Mouse (Mus musculus) midbrain, embryonic 10.5 days (tissue): ENCODE results near the gene Stk11ip. TPM values are rescaled to one million over a fixed set of nuclear protein-coding genes. Genes with fewer than 3 reads are reported as not detected.

Experiments
- DNase-seq: peaks from one replicate; pipeline ENCODE4 v3.0.0-alpha.2; 2017; ENCODE audit warnings: low spot score
- H3K27ac ChIP-seq: fragments of 300-500 bp; sonication (generic); replicated peaks from 2 replicates; pipeline ENCODE4 v1.5.1; 2016; ENCODE audit warnings: mild to moderate bottlenecking
- H3K27me3 ChIP-seq: fragments of 300-500 bp; sonication (generic); 2 replicates; pipeline ENCODE4 v1.6.1; 2016; ENCODE audit warnings: low read depth, mild to moderate bottlenecking; ENCODE audit not compliant: poor library complexity, severe bottlenecking
- H3K36me3 ChIP-seq: fragments of 300-500 bp; sonication (generic); 2 replicates; pipeline ENCODE4 v1.6.1; 2016; ENCODE audit warnings: mild to moderate bottlenecking, moderate library complexity
- H3K4me1 ChIP-seq: fragments of 300-500 bp; sonication (generic); 2 replicates; pipeline ENCODE4 v1.6.1; 2016
- H3K4me3 ChIP-seq: fragments of 300-500 bp; sonication (generic); 2 replicates; pipeline ENCODE4 v1.5.1; 2016; ENCODE audit warnings: mild to moderate bottlenecking, moderate library complexity
- H3K9me3 ChIP-seq: fragments of 300-500 bp; sonication (generic); replicated peaks from 2 replicates; pipeline ENCODE4 v1.6.1; 2016; ENCODE audit warnings: mild to moderate bottlenecking
- WGBS: fragments of 180-500 bp; shearing (Covaris S2); methylation state at CpG from one replicate; pipeline ENCODE4 v1.1.7; 2016; 5-methylcytosine and 5-hydroxymethylcytosine counted together
- polyA plus RNA-seq: library from polyadenylated mRNA; unstranded; fragments of >200 nt; fragmentation: Nextera tagmentation; extraction: Ambion mirVana; gene quantifications from 2 replicates; pipeline ENCODE4 v1.2.1, GENCODE M21; 2016

Stk11ip gene
- polyA plus RNA-seq, 1 experiment from 2014 or later = 31.7 TPM

- peaks cover 26% of the 10 kb centered on the region for H3K36me3 ChIP-seq
- 82% methylated on average over 34 of the region's 34 CpGs for WGBS
- no peak overlapping the region for H3K4me3 ChIP-seq
- peaks cover 99% of the 10 kb centered on the region for H3K27me3 ChIP-seq
- H3K9me3 ChIP-seq = no peaks in the 10 kb centered on the region
- H3K4me1 ChIP-seq = peaks cover 36% of the 10 kb centered on the region
- DNase-seq = no peak
- H3K27ac ChIP-seq = no peak overlapping the region
Observed at GRCm38 (mm10) chr1:75490785-75491551, 30.4 kb upstream of the Stk11ip start.

GRCm38 (mm10) chr1:75492579-75493170, 28.7 kb upstream of the Stk11ip start:
- DNase-seq = no peak
- H3K27ac ChIP-seq = no peak overlapping the region
- H3K4me1 ChIP-seq = peaks cover 20% of the 10 kb centered on the region
- 31% methylated on average over 24 of the region's 24 CpGs for WGBS
- H3K27me3 ChIP-seq = peaks cover 84% of the 10 kb centered on the region
- peaks cover 43% of the 10 kb centered on the region for H3K36me3 ChIP-seq
- H3K4me3 ChIP-seq = no peak overlapping the region
- no peaks in the 10 kb centered on the region for H3K9me3 ChIP-seq

- Histone ChIP-seq H3K36me3 (peaks cover 62% of the 10 kb centered on the region), H3K4me1 (peaks cover 12% of the 10 kb centered on the region; the same call in 1 of the 2 replicates), H3K27ac (no peak overlapping the region), H3K27me3 (peaks cover 61% of the 10 kb centered on the region), H3K9me3 (no peaks in the 10 kb centered on the region), H3K4me3 (no peak overlapping the region)
- WGBS = 52% methylated on average over 12 of the region's 12 CpGs
- DNase-seq = peak; percentile 59
Observed at GRCm38 (mm10) chr1:75494878-75495548, 26.3 kb upstream of the Stk11ip start.

- DNase-seq = no peak
- 90% methylated on average over 4 of the region's 4 CpGs for WGBS
- peaks cover 10% of the 10 kb centered on the region; the same call in 1 of the 2 replicates for H3K4me1 ChIP-seq
- H3K36me3 ChIP-seq = peaks cover 83% of the 10 kb centered on the region
- H3K27ac ChIP-seq = no peak overlapping the region
- peaks cover 34% of the 10 kb centered on the region for H3K27me3 ChIP-seq
- H3K9me3 ChIP-seq = no peaks in the 10 kb centered on the region
- H3K4me3 ChIP-seq = no peak overlapping the region
Observed at GRCm38 (mm10) chr1:75498897-75499296, 22.4 kb upstream of the Stk11ip start.

- DNase-seq = no peak
- 83% methylated on average over 7 of the region's 7 CpGs for WGBS
Observed at GRCm38 (mm10) chr1:75499441-75499840, 21.9 kb upstream of the Stk11ip start.

GRCm38 (mm10) chr1:75501905-75502304, 19.4 kb upstream of the Stk11ip start:
- Histone ChIP-seq H3K27me3 (peaks cover 41% of the 10 kb centered on the region), H3K4me1 (peaks cover 35% of the 10 kb centered on the region), H3K4me3 (no peak overlapping the region), H3K36me3 (peaks cover 70% of the 10 kb centered on the region), H3K27ac (no peak overlapping the region), H3K9me3 (no peaks in the 10 kb centered on the region)
- DNase-seq = no peak
- WGBS = 94% methylated on average over 9 of the region's 9 CpGs

More at GRCm38 (mm10) chr1:75499441-75499840, 21.9 kb upstream of the Stk11ip start:
- H3K27me3 ChIP-seq = peaks cover 35% of the 10 kb centered on the region
- no peaks in the 10 kb centered on the region for H3K9me3 ChIP-seq
- peaks cover 15% of the 10 kb centered on the region for H3K4me1 ChIP-seq
- no peak overlapping the region for H3K4me3 ChIP-seq
- no peak overlapping the region for H3K27ac ChIP-seq
- peaks cover 83% of the 10 kb centered on the region for H3K36me3 ChIP-seq

GRCm38 (mm10) chr1:75502945-75503650, 18.2 kb upstream of the Stk11ip start:
- 0 out of 2 replicates have a peak overlapping the region, but pooled peaks have one; percentile 9 for H3K4me3 ChIP-seq
- no peaks in the 10 kb centered on the region for H3K9me3 ChIP-seq
- H3K4me1 ChIP-seq = peaks cover 47% of the 10 kb centered on the region
- DNase-seq = no peak
- 84% methylated on average over 25 of the region's 25 CpGs for WGBS
- peaks cover 58% of the 10 kb centered on the region for H3K36me3 ChIP-seq
- no peak overlapping the region for H3K27ac ChIP-seq
- peaks cover 53% of the 10 kb centered on the region for H3K27me3 ChIP-seq

GRCm38 (mm10) chr1:75503651-75503980, 17.7 kb upstream of the Stk11ip start:
- WGBS = 69% methylated on average over 23 of the region's 23 CpGs
- Histone ChIP-seq H3K27ac (no peak overlapping the region), H3K9me3 (no peaks in the 10 kb centered on the region), H3K4me3 (0 out of 2 replicates have a peak overlapping the region, but pooled peaks have one; percentile 9), H3K4me1 (peaks cover 49% of the 10 kb centered on the region), H3K36me3 (peaks cover 53% of the 10 kb centered on the region), H3K27me3 (peaks cover 58% of the 10 kb centered on the region)
- no peak for DNase-seq

- DNase-seq = no peak
- peaks cover 44% of the 10 kb centered on the region for H3K36me3 ChIP-seq
- peak overlapping the region; percentile 78 for H3K4me3 ChIP-seq
- peaks cover 52% of the 10 kb centered on the region for H3K4me1 ChIP-seq
- no peaks in the 10 kb centered on the region for H3K9me3 ChIP-seq
- peak overlapping the region; percentile 97; the same call in 1 of the 2 replicates for H3K27ac ChIP-seq
- peaks cover 67% of the 10 kb centered on the region for H3K27me3 ChIP-seq
- 60% methylated on average over 9 of the region's 9 CpGs for WGBS
Observed at GRCm38 (mm10) chr1:75504256-75505045, 16.9 kb upstream of the Stk11ip start.

GRCm38 (mm10) chr1:75505159-75505955, 16.0 kb upstream of the Stk11ip start:
- peak; percentile 71 for DNase-seq
- Histone ChIP-seq H3K27ac (peak overlapping the region; percentile 97), H3K4me3 (peak overlapping the region; percentile 78), H3K9me3 (no peaks in the 10 kb centered on the region), H3K36me3 (peaks cover 35% of the 10 kb centered on the region), H3K27me3 (peaks cover 74% of the 10 kb centered on the region), H3K4me1 (peaks cover 60% of the 10 kb centered on the region)
- under 1% methylated on average over 84 of the region's 84 CpGs for WGBS
